ENCODE assay signal across 17 mouse cellular contexts in genomic region chr5:20931300-20931699, GRCm38 (mm10). TPM values are rescaled to one million over a fixed set of nuclear protein-coding genes. Genes with fewer than 3 reads are reported as not detected.
DNase-seq lines count a peak whose midpoint lies in the region; ATAC-seq and TF ChIP-seq lines count a peak whose summit lies in the region.
"Had no signal": no experiment of that assay in that cellular context is flagged by ENCODE, and none has a peak within 500 bp of the region (broad histone marks: within the 10 kb centered on the region; RNA-seq: fewer than 3 reads in every experiment).

No protein-coding gene starts in this region.

- no peak for TF ChIP-seq EP300 in CH12.LX (IDR thresholded peaks at IDR 0.05; ENCODE audit: low read length)

- H3K36me3 ChIP-seq in heart, embryonic 10.5 days: 0 out of 2 replicates have a peak, but pooled peaks cover 1% of the 10 kb centered on the region
- peaks cover 2 to 18% of the 10 kb centered on the region in 2 experiments for H3K36me3 ChIP-seq in CH12.LX (replicated peaks in 1 of 2; ENCODE audit: control insufficient read depth in 1 of 2, insufficient read depth in 1 of 2, low read length in 1 of 2)
- H3K36me3 ChIP-seq in intestine, postnatal 0 days (ENCODE audit: control insufficient read depth, insufficient read depth): no peaks in the 10 kb centered on the region
- H3K36me3 ChIP-seq: embryonic facial prominence, embryonic 15.5 days; limb, embryonic 12.5 days; midbrain, embryonic 10.5 days had no signal

- H3K9me3 ChIP-seq in heart, embryonic 10.5 days: no peaks in the 10 kb centered on the region
- no peaks in the 10 kb centered on the region for H3K9me3 ChIP-seq in CH12.LX (replicated peaks; ENCODE audit: low read length)
- no peaks in the 10 kb centered on the region for H3K9me3 ChIP-seq in intestine, postnatal 0 days (ENCODE audit: control insufficient read depth)
- H3K9me3 ChIP-seq: embryonic facial prominence, embryonic 15.5 days; limb, embryonic 12.5 days; midbrain, embryonic 10.5 days had no signal

- dilution Hi-C loops in CH12.LX (cut with MboI; ENCODE audit: extremely low pct_ligation_motif_present, extremely low pct_unique_long_range_greater_than_20kb, low sequenced_read_pairs): no loop called here

- no peak overlapping the region for H3K4me3 ChIP-seq in heart, embryonic 10.5 days
- no peak overlapping the region for H3K4me3 ChIP-seq in CH12.LX (replicated peaks in 1 of 3; ENCODE audit: low read depth in 2 of 3, low read length in 2 of 3, poor library complexity in 1 of 3)
- H3K4me3 ChIP-seq in intestine, postnatal 0 days (ENCODE audit: low read depth, low read length): no peak overlapping the region
- H3K4me3 ChIP-seq in layer of hippocampus, adult 2 months: no peak overlapping the region
- H3K4me3 ChIP-seq: embryonic facial prominence, embryonic 15.5 days; limb, embryonic 12.5 days; midbrain, embryonic 10.5 days had no signal

- TF ChIP-seq CTCF in CH12.LX (conservative IDR thresholded peaks at IDR 0.05 in 1 of 2, IDR thresholded peaks at IDR 0.05 in 1 of 2; ENCODE audit: low read depth in 2 of 2, low read length in 2 of 2): no peak
- TF ChIP-seq CTCF in intestine, postnatal 0 days (IDR thresholded peaks at IDR 0.05; ENCODE audit: low read depth): no peak
- no peak for TF ChIP-seq CTCF in layer of hippocampus, adult 2 months (conservative IDR thresholded peaks at IDR 0.05)

- peaks cover 30% of the 10 kb centered on the region for H3K4me1 ChIP-seq in heart, embryonic 10.5 days
- peaks cover 14 to 76% of the 10 kb centered on the region in 2 experiments for H3K4me1 ChIP-seq in CH12.LX (ENCODE audit: control insufficient read depth in 1 of 2, insufficient read depth in 2 of 2)
- peaks cover 14% of the 10 kb centered on the region; the same call in 1 of the 2 replicates for H3K4me1 ChIP-seq in intestine, postnatal 0 days (replicated peaks; ENCODE audit: control insufficient read depth, insufficient read depth, low read length)
- H3K4me1 ChIP-seq: midbrain, embryonic 10.5 days had no signal

- no peak overlapping the region for H3K27ac ChIP-seq in heart, embryonic 10.5 days
- H3K27ac ChIP-seq in CH12.LX (ENCODE audit: insufficient read depth, low read depth): no peak overlapping the region
- no peak overlapping the region for H3K27ac ChIP-seq in intestine, postnatal 0 days (ENCODE audit: low read depth, low read length)
- no peak overlapping the region for H3K27ac ChIP-seq in layer of hippocampus, adult 2 months
- H3K27ac ChIP-seq: embryonic facial prominence, embryonic 15.5 days; hindbrain, postnatal 0 days; limb, embryonic 12.5 days; midbrain, embryonic 10.5 days had no signal

- H3K27me3 ChIP-seq in heart, embryonic 10.5 days (ENCODE audit: insufficient read depth, poor library complexity, severe bottlenecking): no peaks in the 10 kb centered on the region
- H3K27me3 ChIP-seq in CH12.LX (replicated peaks): no peaks in the 10 kb centered on the region
- H3K27me3 ChIP-seq in intestine, postnatal 0 days (replicated peaks; ENCODE audit: control insufficient read depth, insufficient read depth, low read length): no peaks in the 10 kb centered on the region
- H3K27me3 ChIP-seq: embryonic facial prominence, embryonic 15.5 days; limb, embryonic 12.5 days had no signal

- H3K4me2 ChIP-seq in CH12.LX (ENCODE audit: insufficient read depth, low read depth, poor library complexity, severe bottlenecking): no peak overlapping the region
- H3K4me2 ChIP-seq in intestine, postnatal 0 days (replicated peaks; ENCODE audit: low read depth): no peak overlapping the region
- H3K4me2 ChIP-seq: embryonic facial prominence, embryonic 15.5 days; limb, embryonic 12.5 days had no signal

- in situ Hi-C loops in CH12.LX (cut with MboI; ENCODE audit: low pct_ligation_motif_present, low pct_unique_long_range_greater_than_20kb, low sequenced_read_pairs): no loop called here

- H3K9ac ChIP-seq in CH12.LX (ENCODE audit: insufficient read depth, low read depth): no peak overlapping the region
- no peak overlapping the region for H3K9ac ChIP-seq in intestine, postnatal 0 days (ENCODE audit: low read depth, low read length)
- H3K9ac ChIP-seq: embryonic facial prominence, embryonic 15.5 days; limb, embryonic 12.5 days had no signal

- WGBS in heart, embryonic 10.5 days: 77% methylated on average over 3 of the region's 3 CpGs
- WGBS in intestine, postnatal 0 days: 51% methylated on average over 3 of the region's 3 CpGs

- peaks cover 79% of the 10 kb centered on the region for H3K79me2 ChIP-seq in CH12.LX (replicated peaks; ENCODE audit: control insufficient read depth, extremely low read depth, insufficient read depth, poor library complexity, severe bottlenecking)

- DNase-seq in heart, embryonic 10.5 days (ENCODE audit: low spot score): peak; percentile 80
- DNase-seq in heart, adult 9 months (ENCODE audit: low spot score in 2 of 2): no peak
- no peak for DNase-seq in CH12.LX (ENCODE audit: extremely low read depth)
- DNase-seq in urinary bladder, postnatal 14 days (ENCODE audit: low spot score): no peak
- no peak for DNase-seq in layer of hippocampus, adult 2 months (ENCODE audit: low spot score in 2 of 2)
- DNase-seq in right cerebral cortex, adult 2 months (ENCODE audit: low spot score in 2 of 2): no peak
- DNase-seq: cerebellum, adult 11 months; heart, adult 18-20 months; right cerebral cortex, adult 18-20 months had no signal

- peak; percentile 63; the same call in 1 of the 2 replicates for ATAC-seq in intestine, postnatal 0 days
- ATAC-seq in megakaryocyte, adult 5-6 weeks (ENCODE audit: poor library complexity, severe bottlenecking): 0 out of 2 replicates have a peak, but pooled peaks have one; percentile 37
- ATAC-seq: forebrain, embryonic 14.5 days; hindbrain, postnatal 0 days; lung, postnatal 0 days had no signal

- TF ChIP-seq POLR2A in CH12.LX (IDR thresholded peaks at IDR 0.05; ENCODE audit: low read depth, low read length): no peak

- no peak for TF ChIP-seq RAD21 in CH12.LX (IDR thresholded peaks at IDR 0.05; ENCODE audit: low read depth, low read length)

TF ChIP-seq in CH12.LX, 34 proteins besides CTCF, POLR2A, EP300 and RAD21:
- no peak for TF ChIP-seq MAFK (IDR thresholded peaks at IDR 0.05; ENCODE audit: insufficient replicate concordance, low read length)
- TF ChIP-seq MYC (IDR thresholded peaks at IDR 0.05; ENCODE audit: low read depth, low read length): no peak
- no peak for TF ChIP-seq JUND (conservative IDR thresholded peaks at IDR 0.05; ENCODE audit: low read depth, low read length)
- no peak for TF ChIP-seq HCFC1 (IDR thresholded peaks at IDR 0.05; ENCODE audit: low read depth, low read length)
- TF ChIP-seq GABPA (IDR thresholded peaks at IDR 0.05; ENCODE audit: insufficient replicate concordance, low read depth, low read length): no peak
- TF ChIP-seq NELFE (IDR thresholded peaks at IDR 0.05; ENCODE audit: low read depth, low read length): no peak
- TF ChIP-seq MAX (IDR thresholded peaks at IDR 0.05; ENCODE audit: low read length): no peak
- TF ChIP-seq BHLHE40 (IDR thresholded peaks at IDR 0.05; ENCODE audit: low read depth, low read length): peak; percentile 85
- TF ChIP-seq ZNF384 (IDR thresholded peaks at IDR 0.05; ENCODE audit: low read depth, low read length): peak; percentile 63; the same call in 1 of the 2 replicates
- TF ChIP-seq ZMIZ1 (IDR thresholded peaks at IDR 0.05; ENCODE audit: low read depth, low read length): no peak
- no peak for TF ChIP-seq UBTF (IDR thresholded peaks at IDR 0.05; ENCODE audit: low read depth, low read length)
- TF ChIP-seq ZKSCAN1 (IDR thresholded peaks at IDR 0.05; ENCODE audit: borderline replicate concordance, low read depth, low read length): no peak
- TF ChIP-seq MXI1 (IDR thresholded peaks at IDR 0.05; ENCODE audit: low read depth, low read length): no peak

RNA-seq across cellular contexts. Expression of gene Rsbn1l, which starts 24.9 kb away (rescaled TPM):
- polyA plus RNA-seq in heart, embryonic 10.5 days (2016; fragmentation: Nextera tagmentation; extraction: Ambion mirVana): 5.1 and 5.2 TPM in 2 replicates
- 8.1 and 8.3 TPM in 2 replicates for total RNA-seq in CH12.LX (2012; rRNA removed)
- total RNA-seq in CH12.LX (2014; rRNA removed): 17.0 TPM in 2 replicates
- polyA plus RNA-seq in CH12.LX (2012; ENCODE audit: insufficient read length, low read depth): 20.2 and 22.3 TPM in 2 replicates
- 3.7 and 4.3 TPM in 2 replicates for polyA plus RNA-seq in intestine, postnatal 0 days (2015; fragmentation: Nextera tagmentation; extraction: Ambion mirVana)
- total RNA-seq in megakaryocyte, adult 5-6 weeks (2015): 27.6 and 31.7 TPM in 2 replicates
- total RNA-seq in megakaryocyte, adult 5-6 weeks (2017): 42.2 and 52.9 TPM in 2 replicates
- total RNA-seq in layer of hippocampus, adult 2 months (2021): 10 to 100 TPM; 19.2 to 21.7 TPM

RNA-seq across cellular contexts. Expression of gene Tmem60, which starts 49.3 kb away (rescaled TPM):
- 53.1 and 53.7 TPM in 2 replicates for polyA plus RNA-seq in heart, embryonic 10.5 days (2016; fragmentation: Nextera tagmentation; extraction: Ambion mirVana)
- total RNA-seq in CH12.LX (2012; rRNA removed) (12.7 and 12.9 TPM in 2 replicates), CH12.LX (2014; rRNA removed) (35.4 and 39.3 TPM in 2 replicates)
- 17.2 and 19.2 TPM in 2 replicates for polyA plus RNA-seq in CH12.LX (2012; ENCODE audit: insufficient read length, low read depth)
- 43.6 and 44.8 TPM in 2 replicates for polyA plus RNA-seq in intestine, postnatal 0 days (2015; fragmentation: Nextera tagmentation; extraction: Ambion mirVana)
- total RNA-seq in megakaryocyte, adult 5-6 weeks (2015): 32.1 and 37.5 TPM in 2 replicates
- total RNA-seq in megakaryocyte, adult 5-6 weeks (2017): 7.5 and 12.2 TPM in 2 replicates
- total RNA-seq in layer of hippocampus, adult 2 months (2021): 10 to 100 TPM; 19.7 to 21.8 TPM

RNA-seq across cellular contexts. Expression of gene Phtf2, which starts 49.4 kb away (rescaled TPM):
- 27.7 and 45.6 TPM in 2 replicates for polyA plus RNA-seq in heart, embryonic 10.5 days (2016; fragmentation: Nextera tagmentation; extraction: Ambion mirVana)
- 16.4 and 18.5 TPM in 2 replicates for total RNA-seq in CH12.LX (2012; rRNA removed)
- 30.4 and 32.7 TPM in 2 replicates for total RNA-seq in CH12.LX (2014; rRNA removed)
- 28.1 and 30.6 TPM in 2 replicates for polyA plus RNA-seq in CH12.LX (2012; ENCODE audit: insufficient read length, low read depth)
- 2.3 and 3.0 TPM in 2 replicates for polyA plus RNA-seq in intestine, postnatal 0 days (2015; fragmentation: Nextera tagmentation; extraction: Ambion mirVana)
- 4.3 and 6.5 TPM in 2 replicates for total RNA-seq in megakaryocyte, adult 5-6 weeks (2015)
- 9.3 and 14.6 TPM in 2 replicates for total RNA-seq in megakaryocyte, adult 5-6 weeks (2017)
- 10 to 100 TPM; 12.1 to 13.6 TPM for total RNA-seq in layer of hippocampus, adult 2 months (2021)
